Mouse (Mus musculus) left cerebral cortex, postnatal 4 days (tissue): ENCODE results near the gene Cela2a. TPM values are rescaled to one million over a fixed set of nuclear protein-coding genes. Genes with fewer than 3 reads are reported as not detected.

Source experiments
- DNase-seq: peaks from one replicate; pipeline ENCODE4 v3.0.0-alpha.2; 2022
- intact Hi-C: fragments of 180-260 bp; cut with DNase I; formaldehyde crosslinking; loops from one replicate; pipeline ENCODE4 v1.15.1; 2025
- total RNA-seq, 2 experiments: library from RNA; stranded (reverse); gene quantifications; 2 replicates each; pipeline ENCODE4 v1.2.3; 2021

Cela2a gene
- total RNA-seq = not detected

DNA sequence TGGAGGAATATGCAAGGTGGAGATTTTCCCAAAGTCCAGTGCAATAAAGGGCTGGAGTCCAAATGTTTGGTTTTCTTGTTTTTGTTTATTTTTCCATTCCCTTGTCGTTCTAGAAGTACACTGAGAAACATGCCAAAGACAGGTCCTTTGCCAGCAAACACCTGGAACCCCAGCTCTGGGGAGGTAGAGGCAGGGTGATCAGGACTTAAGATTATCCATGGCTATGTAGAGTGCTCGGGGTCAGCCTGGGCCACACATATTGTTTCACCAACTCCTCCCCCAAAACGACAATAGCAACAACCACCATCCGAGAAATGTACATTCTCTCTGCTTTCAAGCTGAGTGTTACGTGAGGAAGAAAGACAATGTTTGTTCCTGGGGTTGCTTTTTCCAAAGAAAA is at the start of gene Cela2a:
Gene Cela2a, minus strand, starts transcription at position 101 of the 400 bp plus-strand sequence.
- no peak for DNase-seq
- intact Hi-C loops = no loop called here

- DNase-seq = no peak
- intact Hi-C loops = no loop called here
Observed at GRCm38 (mm10) chr4:141875481-141876108, 49.6 kb upstream of the Cela2a start.

GRCm38 (mm10) chr4:141874601-141875460 is 48.9 kb upstream of the Cela2a start, which contains the start of gene Efhd2:
Gene Efhd2 (minus strand): TSS chr4:141874920.
- intact Hi-C loops = loop anchor here (5.0 kb wide), 1 partner anchor 77 kb away; no protein-coding TSS in a partner anchor

DNA sequence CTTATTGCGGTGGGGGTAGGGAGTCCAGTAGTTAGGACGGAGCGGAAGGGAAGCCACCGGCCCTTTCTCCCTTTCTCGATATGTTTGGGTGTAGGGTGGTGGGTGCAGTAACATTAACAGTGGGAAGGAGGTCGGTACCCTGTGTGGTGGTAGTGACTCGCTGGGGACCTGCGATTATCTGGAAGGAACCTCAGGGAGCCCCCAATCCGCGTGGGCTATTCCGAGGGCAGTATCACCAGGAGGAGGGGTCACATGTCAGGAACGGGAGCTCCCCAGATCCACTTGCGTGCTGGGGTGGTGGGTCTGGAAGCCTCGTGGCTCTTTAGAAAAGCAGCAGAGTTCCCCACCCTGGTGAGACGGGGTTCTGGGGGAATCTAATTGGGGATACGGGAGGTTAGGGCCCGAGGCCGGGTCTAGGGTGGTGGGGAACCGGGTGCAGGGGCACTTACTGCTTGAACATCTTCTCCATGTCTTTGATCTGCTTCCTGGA is 48.2 kb upstream of the Cela2a start:
- intact Hi-C loops = loop anchor here (5.0 kb wide), 1 partner anchor 78 kb away; no protein-coding TSS in a partner anchor
- no peak for DNase-seq

More at GRCm38 (mm10) chr4:141874601-141875460, 48.9 kb upstream of the Cela2a start, which contains the start of gene Efhd2:
- DNase-seq = peak; percentile 79

DNA sequence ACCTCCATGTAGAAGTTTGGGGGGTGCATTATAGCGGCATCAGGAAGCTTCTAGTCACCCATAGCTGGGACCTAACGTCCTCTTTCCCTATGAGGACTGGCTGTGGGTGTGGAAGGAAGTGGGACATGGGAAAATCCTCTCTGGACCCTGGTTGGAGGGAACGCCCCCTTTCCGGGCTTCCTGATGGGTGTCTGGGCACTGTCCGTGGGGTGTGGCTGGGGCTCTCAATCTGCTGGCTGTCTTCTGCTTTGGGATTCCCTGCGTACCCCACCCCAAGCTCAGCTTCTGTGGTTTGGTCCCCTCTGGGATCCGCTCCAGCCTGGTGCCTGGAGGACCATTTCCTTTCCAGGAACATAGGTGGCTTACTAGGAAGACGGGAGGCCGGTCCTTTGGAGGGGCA is 47.0 kb upstream of the Cela2a start:
- no peak for DNase-seq
- intact Hi-C loops = loop anchor here (5.0 kb wide), 1 partner anchor 79 kb away; no protein-coding TSS in a partner anchor

- peak; percentile 73 for DNase-seq
- intact Hi-C loops = loop anchor here (5.0 kb wide), 1 partner anchor 80 kb away; no protein-coding TSS in a partner anchor
Observed at GRCm38 (mm10) chr4:141871909-141872308, 45.9 kb upstream of the Cela2a start.

DNA sequence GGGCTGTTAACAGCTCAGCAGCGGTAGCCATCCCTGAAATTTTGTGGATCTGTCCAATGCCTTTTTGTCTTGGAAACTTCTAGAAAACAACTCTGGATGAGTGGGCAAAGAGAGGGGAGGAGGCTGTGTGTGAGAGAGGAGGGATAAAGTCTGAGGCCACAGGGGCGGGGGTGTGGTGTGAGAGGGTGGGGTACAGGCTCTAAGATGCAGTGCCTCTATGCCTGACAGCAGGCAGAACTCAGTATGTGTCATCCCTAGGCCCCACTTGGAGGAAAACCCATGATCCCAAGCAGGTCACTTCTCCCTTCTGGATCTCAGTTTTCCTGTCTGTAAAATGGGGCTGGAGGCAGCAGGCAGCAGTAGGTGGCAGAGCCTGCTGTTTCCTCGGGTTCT is 45.4 kb upstream of the Cela2a start:
- intact Hi-C loops = loop anchor here (5.0 kb wide), 1 partner anchor 81 kb away; no protein-coding TSS in a partner anchor
- DNase-seq = no peak

- intact Hi-C loops = loop anchor here (5.0 kb wide), 1 partner anchor 82 kb away; no protein-coding TSS in a partner anchor
- DNase-seq = peak; percentile 76
Observed at GRCm38 (mm10) chr4:141870666-141871332, 44.8 kb upstream of the Cela2a start.

- intact Hi-C loops = loop anchor here (5.0 kb wide), 1 partner anchor 83 kb away; no protein-coding TSS in a partner anchor
- DNase-seq = no peak
Observed at GRCm38 (mm10) chr4:141869436-141870215, 43.7 kb upstream of the Cela2a start.

DNA sequence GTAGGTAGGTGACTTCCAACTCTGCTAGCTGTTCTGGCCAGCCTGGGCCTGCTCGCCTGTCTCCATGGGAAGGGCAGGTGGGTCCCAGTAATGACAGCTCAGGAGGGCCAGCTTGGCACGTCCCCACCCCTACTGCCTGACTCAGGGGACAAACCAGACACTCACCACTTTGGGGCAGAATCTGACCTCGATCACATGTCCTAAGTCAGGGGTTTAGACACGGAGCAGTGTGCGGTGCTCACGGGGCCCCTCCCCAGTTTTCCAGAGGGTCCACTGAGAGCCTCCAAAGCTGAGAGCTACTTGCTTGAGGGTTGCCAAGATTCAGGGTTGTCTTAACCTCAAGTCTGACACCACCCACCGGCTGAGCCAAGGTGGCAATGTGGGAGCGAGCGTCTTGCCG is 42.1 kb upstream of the Cela2a start:
- intact Hi-C loops = no loop called here

GRCm38 (mm10) chr4:141867498-141867897 is 41.5 kb upstream of the Cela2a start:
- intact Hi-C loops = no loop called here
- peak; percentile 94 for DNase-seq

More for the DNA sequence above, 42.1 kb upstream of the Cela2a start:
- DNase-seq = no peak

GRCm38 (mm10) chr4:141866933-141867490 is 41.1 kb upstream of the Cela2a start:
- intact Hi-C loops = no loop called here
- peak; percentile 74 for DNase-seq

DNA sequence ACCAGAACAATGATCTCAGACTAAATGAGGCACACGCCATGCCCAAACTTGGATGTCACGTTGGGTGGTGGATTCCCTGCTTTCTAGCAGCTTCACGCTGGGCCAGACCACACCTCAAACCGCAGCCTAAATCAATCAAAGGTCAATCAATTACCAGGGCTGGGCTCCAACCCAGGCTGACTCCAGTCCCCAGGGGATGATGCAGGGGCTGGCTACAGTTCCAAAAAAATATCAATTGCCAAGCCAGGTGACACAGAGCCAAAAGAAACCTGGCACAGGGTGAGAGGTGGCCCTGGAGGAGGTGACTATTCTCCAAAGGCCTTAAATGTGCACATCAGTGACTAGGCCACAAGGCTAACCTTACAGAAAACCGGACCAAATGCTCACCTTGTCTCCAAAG is 39.6 kb upstream of the Cela2a start:
- no peak for DNase-seq
- intact Hi-C loops = no loop called here

DNA sequence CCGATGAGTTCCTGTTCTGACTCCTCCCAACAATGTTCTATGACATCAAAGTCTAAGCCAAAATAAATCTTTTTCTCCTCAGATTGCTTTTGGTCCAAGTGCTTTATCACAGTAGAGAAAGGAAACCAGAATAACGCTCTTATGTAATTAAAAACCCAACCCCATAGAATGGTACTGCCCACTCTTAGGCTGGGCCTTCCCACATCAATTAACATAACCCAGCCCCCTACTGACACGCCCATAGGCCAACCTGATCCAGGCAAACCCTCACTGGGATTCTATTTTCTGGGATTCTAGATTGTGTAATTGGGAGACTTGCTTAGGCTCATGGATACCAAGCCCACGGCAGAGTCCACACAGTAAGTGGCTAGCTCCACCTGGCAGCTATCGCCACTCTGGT is 39.0 kb upstream of the Cela2a start:
- intact Hi-C loops = no loop called here
- no peak for DNase-seq

GRCm38 (mm10) chr4:141864506-141864905 is 38.5 kb upstream of the Cela2a start:
- intact Hi-C loops = no loop called here
- DNase-seq = no peak

- no peak for DNase-seq
- intact Hi-C loops = no loop called here
Observed at GRCm38 (mm10) chr4:141863726-141864280, 37.8 kb upstream of the Cela2a start.

DNA sequence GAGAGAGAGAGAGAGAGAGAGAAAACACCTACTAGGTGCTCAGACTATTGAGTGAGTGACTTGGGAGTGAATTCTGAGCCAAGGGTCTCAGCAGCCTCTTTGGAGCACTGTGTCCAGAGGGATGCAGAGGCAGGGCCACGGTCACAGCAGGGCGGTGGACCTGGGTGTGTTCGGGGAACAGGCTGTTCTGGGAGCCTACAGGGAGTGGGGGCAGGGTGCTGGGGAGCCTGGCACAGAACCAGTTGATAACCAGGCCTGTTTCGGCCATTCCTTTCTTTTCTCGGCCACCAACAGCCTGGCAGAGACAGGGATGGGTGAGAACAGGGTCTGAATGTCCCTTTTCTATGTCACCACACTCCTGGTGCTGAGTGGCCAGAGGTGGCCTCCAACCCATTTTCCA is 36.9 kb upstream of the Cela2a start:
- intact Hi-C loops = no loop called here
- no peak for DNase-seq

DNA sequence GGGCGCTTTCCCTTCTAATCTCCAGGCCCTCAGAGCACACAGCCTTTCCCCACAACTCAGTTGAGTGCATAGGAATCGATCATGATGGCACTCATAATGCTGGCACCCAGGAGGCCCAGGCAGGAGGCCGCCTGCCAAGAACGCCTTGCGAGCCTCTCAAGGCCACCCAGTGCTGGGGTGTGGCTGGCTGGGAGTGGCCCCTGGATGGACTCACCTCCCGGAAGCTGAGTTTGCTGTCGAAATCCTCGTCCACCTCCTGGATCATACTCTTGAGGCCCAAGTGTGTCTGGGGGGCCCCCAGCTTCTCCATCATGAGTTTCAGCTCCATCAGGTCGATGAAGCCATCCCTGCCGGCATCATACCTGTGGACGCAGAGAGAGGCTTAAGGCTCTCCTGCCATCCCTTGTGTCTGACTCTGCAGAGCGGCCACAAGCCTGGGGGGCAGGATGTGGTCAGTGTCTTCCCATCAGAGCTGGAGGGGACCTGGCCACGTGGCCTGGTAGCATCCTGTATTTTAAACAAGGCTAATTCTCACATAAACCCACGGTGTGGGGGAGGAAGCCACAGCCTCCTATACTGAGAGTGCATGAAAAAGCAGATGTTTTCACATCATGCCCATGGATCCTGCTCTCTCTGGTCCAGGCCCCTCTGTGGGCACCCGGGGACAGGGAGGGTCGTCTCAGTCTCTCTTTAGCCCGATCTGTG is 35.8 kb upstream of the Cela2a start:
- no peak for DNase-seq
- intact Hi-C loops = no loop called here
